19 mouse cellular contexts compared by ENCODE assay signal in the genomic region with DNA sequence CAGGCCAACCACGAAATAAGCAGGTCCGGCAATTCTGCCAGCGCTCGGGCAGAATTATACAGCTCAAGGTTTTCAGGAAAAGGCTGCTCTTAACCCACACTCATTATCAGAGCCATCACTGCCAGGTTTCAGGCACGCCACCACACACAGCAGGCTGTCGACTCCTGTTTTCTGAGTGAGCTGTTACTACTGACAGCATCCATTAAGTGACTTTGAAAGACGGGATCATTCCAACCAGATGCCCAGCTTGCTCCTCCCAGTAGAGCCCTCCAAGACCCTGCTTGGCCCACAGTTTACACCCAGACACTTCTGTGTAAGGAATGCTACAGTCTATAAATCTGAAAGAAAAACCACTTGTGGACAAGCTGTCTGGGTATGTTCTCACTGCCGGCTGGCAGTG. TPM values are rescaled to one million over a fixed set of nuclear protein-coding genes. Genes with fewer than 3 reads are reported as not detected.
DNase-seq lines count a peak whose midpoint lies in the region; ATAC-seq and TF ChIP-seq lines count a peak whose summit lies in the region.
"Had no signal": no experiment of that assay in that cellular context is flagged by ENCODE, and none has a peak within 500 bp of the region (broad histone marks: within the 10 kb centered on the region; RNA-seq: fewer than 3 reads in every experiment).

No protein-coding gene starts in this region.

- H3K9ac ChIP-seq in forebrain, embryonic 14.5 days (ENCODE audit: low read length): no peak overlapping the region
- H3K9ac ChIP-seq in forebrain, embryonic 11.5 days (ENCODE audit: low read length): no peak overlapping the region
- H3K9ac ChIP-seq in hindbrain, postnatal 0 days (replicated peaks; ENCODE audit: low read length): no peak overlapping the region
- H3K9ac ChIP-seq: liver, embryonic 14.5 days; stomach, embryonic 15.5 days had no signal

- no peak overlapping the region for H3K4me3 ChIP-seq in forebrain, embryonic 14.5 days (ENCODE audit: low read depth, low read length)
- H3K4me3 ChIP-seq in forebrain, embryonic 11.5 days (ENCODE audit: low read depth, low read length): no peak overlapping the region
- no peak overlapping the region for H3K4me3 ChIP-seq in hindbrain, postnatal 0 days (ENCODE audit: low read length)
- no peak overlapping the region for H3K4me3 ChIP-seq in hindbrain, embryonic 10.5 days
- H3K4me3 ChIP-seq: stomach, embryonic 15.5 days had no signal

- peaks cover 33% of the 10 kb centered on the region for H3K36me3 ChIP-seq in forebrain, embryonic 14.5 days (ENCODE audit: control insufficient read depth, insufficient read depth, low read length)
- peaks cover 2% of the 10 kb centered on the region; the same call in 1 of the 2 replicates for H3K36me3 ChIP-seq in forebrain, embryonic 11.5 days (ENCODE audit: control insufficient read depth, insufficient read depth, low read length)
- peaks cover 13% of the 10 kb centered on the region; the same call in 1 of the 2 replicates for H3K36me3 ChIP-seq in hindbrain, postnatal 0 days (ENCODE audit: insufficient read depth, low read length)
- peaks cover 47% of the 10 kb centered on the region for H3K36me3 ChIP-seq in hindbrain, embryonic 10.5 days

- 0 out of 2 replicates have a peak, but pooled peaks cover 2% of the 10 kb centered on the region for H3K4me1 ChIP-seq in forebrain, embryonic 14.5 days (ENCODE audit: control insufficient read depth, insufficient read depth, low read length)
- no peaks in the 10 kb centered on the region for H3K4me1 ChIP-seq in forebrain, embryonic 11.5 days (replicated peaks; ENCODE audit: control insufficient read depth, insufficient read depth, low read length)
- 0 out of 2 replicates have a peak, but pooled peaks cover 3% of the 10 kb centered on the region for H3K4me1 ChIP-seq in hindbrain, postnatal 0 days (ENCODE audit: insufficient read depth, low read length)
- H3K4me1 ChIP-seq in hindbrain, embryonic 10.5 days (replicated peaks): peaks cover 10% of the 10 kb centered on the region

- TF ChIP-seq CTCF in hindbrain, postnatal 0 days (IDR thresholded peaks at IDR 0.05; ENCODE audit: low read depth): no peak

- no peak overlapping the region for H3K27ac ChIP-seq in forebrain, embryonic 14.5 days (ENCODE audit: low read depth, low read length)
- H3K27ac ChIP-seq in forebrain, embryonic 11.5 days (ENCODE audit: low read depth, low read length): no peak overlapping the region
- peak overlapping the region; percentile 8; the same call in 1 of the 2 replicates for H3K27ac ChIP-seq in hindbrain, postnatal 0 days
- no peak overlapping the region for H3K27ac ChIP-seq in hindbrain, embryonic 10.5 days
- H3K27ac ChIP-seq: liver, embryonic 14.5 days had no signal

- ATAC-seq in forebrain, embryonic 14.5 days: peak; percentile 64
- ATAC-seq in forebrain, embryonic 11.5 days (replicated peaks; ENCODE audit: low FRiP score): no peak
- ATAC-seq in hindbrain, postnatal 0 days: 0 out of 2 replicates have a peak, but pooled peaks have one; percentile 50

- WGBS in forebrain, embryonic 14.5 days: 46% methylated on average over 8 of the region's 8 CpGs
- WGBS in forebrain, embryonic 11.5 days: 75% methylated on average over 8 of the region's 8 CpGs
- WGBS in hindbrain, postnatal 0 days: 37% methylated on average over 8 of the region's 8 CpGs
- WGBS in hindbrain, embryonic 10.5 days: 67% methylated on average over 8 of the region's 8 CpGs

- no peak overlapping the region for H3K4me2 ChIP-seq in forebrain, embryonic 14.5 days (ENCODE audit: low read length)
- no peak overlapping the region for H3K4me2 ChIP-seq in forebrain, embryonic 11.5 days (ENCODE audit: low read depth, low read length, severe bottlenecking)
- H3K4me2 ChIP-seq in hindbrain, postnatal 0 days (ENCODE audit: low read depth, low read length): no peak overlapping the region
- H3K4me2 ChIP-seq: midbrain, embryonic 11.5 days; stomach, embryonic 15.5 days had no signal

- H3K27me3 ChIP-seq in forebrain, embryonic 14.5 days (replicated peaks; ENCODE audit: control insufficient read depth, insufficient read depth, low read length): no peaks in the 10 kb centered on the region
- H3K27me3 ChIP-seq in forebrain, embryonic 11.5 days (ENCODE audit: control insufficient read depth, insufficient read depth, low read length): no peaks in the 10 kb centered on the region
- no peaks in the 10 kb centered on the region for H3K27me3 ChIP-seq in hindbrain, postnatal 0 days (ENCODE audit: insufficient read depth, low read length)
- no peaks in the 10 kb centered on the region for H3K27me3 ChIP-seq in hindbrain, embryonic 10.5 days (ENCODE audit: insufficient read depth, poor library complexity, severe bottlenecking)
- H3K27me3 ChIP-seq: stomach, embryonic 15.5 days had no signal

- DNase-seq in forebrain, embryonic 14.5 days (ENCODE audit: low spot score): peak; percentile 46
- DNase-seq in forebrain, embryonic 11.5 days (ENCODE audit: low spot score): no peak
- peak; percentile 35 for DNase-seq in hindbrain, postnatal 0 days (ENCODE audit: low spot score)
- DNase-seq in hindbrain, embryonic 10.5 days (ENCODE audit: low spot score): no peak
- DNase-seq in MN1 (ENCODE audit: low spot score): peak; percentile 70
- peak; percentile 67 for DNase-seq in forelimb bud, embryonic 11.5 days (ENCODE audit: low read depth, low spot score)
- no peak for DNase-seq in thymus, adult 18-20 months
- no peak for DNase-seq in layer of hippocampus, postnatal 36 days
- DNase-seq: cerebellum, postnatal 36 days; kidney, adult 11 months; right cerebral cortex, postnatal 14 days; thymus, postnatal 36 days had no signal

- H3K9me3 ChIP-seq in forebrain, embryonic 14.5 days (replicated peaks; ENCODE audit: control insufficient read depth, low read length): no peaks in the 10 kb centered on the region
- no peaks in the 10 kb centered on the region for H3K9me3 ChIP-seq in forebrain, embryonic 11.5 days (ENCODE audit: control insufficient read depth, low read length)
- H3K9me3 ChIP-seq in hindbrain, postnatal 0 days (ENCODE audit: low read length): no peaks in the 10 kb centered on the region
- no peaks in the 10 kb centered on the region for H3K9me3 ChIP-seq in hindbrain, embryonic 10.5 days
- H3K9me3 ChIP-seq: stomach, embryonic 15.5 days had no signal

RNA-seq across cellular contexts. Expression of gene Cttnbp2nl, which starts 12.9 kb away (rescaled TPM):
- polyA plus RNA-seq in forebrain, embryonic 14.5 days (2014; fragmentation: Nextera tagmentation; extraction: Ambion mirVana): 42.8 and 51.3 TPM in 2 replicates
- 49.4 and 50.4 TPM in 2 replicates for polyA plus RNA-seq in forebrain, embryonic 11.5 days (2014; fragmentation: Nextera tagmentation; extraction: Ambion mirVana)
- 24.9 and 27.8 TPM in 2 replicates for total RNA-seq in hindbrain, postnatal 0 days (2014; rRNA removed)
- polyA plus RNA-seq in hindbrain, postnatal 0 days (2015; fragmentation: Nextera tagmentation; extraction: Ambion mirVana): 35.9 and 42.4 TPM in 2 replicates
- polyA plus RNA-seq in hindbrain, embryonic 10.5 days (2016; fragmentation: Nextera tagmentation; extraction: Ambion mirVana): 41.3 and 41.8 TPM in 2 replicates
- 10 to 100 TPM; 27.1 to 27.5 TPM for total RNA-seq in layer of hippocampus, postnatal 36 days (2021)

RNA-seq across cellular contexts. Expression of gene 4930564D02Rik, which starts 26.6 kb away (rescaled TPM):
- polyA plus RNA-seq in forebrain, embryonic 14.5 days (2014; fragmentation: Nextera tagmentation; extraction: Ambion mirVana): not detected in 2 replicates
- not detected in 2 replicates for polyA plus RNA-seq in forebrain, embryonic 11.5 days (2014; fragmentation: Nextera tagmentation; extraction: Ambion mirVana)
- not detected in 2 replicates for total RNA-seq in hindbrain, postnatal 0 days (2014; rRNA removed)
- polyA plus RNA-seq in hindbrain, postnatal 0 days (2015; fragmentation: Nextera tagmentation; extraction: Ambion mirVana): not detected in 2 replicates
- not detected in 2 replicates for polyA plus RNA-seq in hindbrain, embryonic 10.5 days (2016; fragmentation: Nextera tagmentation; extraction: Ambion mirVana)
- total RNA-seq in layer of hippocampus, postnatal 36 days (2021): not detected
- total RNA-seq: granulocyte monocyte progenitor cell, adult 5-6 weeks; left cerebral cortex, postnatal 14 days had no signal
- polyA plus RNA-seq: large intestine, adult 2 months; liver, embryonic 14.5 days; midbrain, embryonic 11.5 days; neural tube, embryonic 11.5 days; stomach, embryonic 15.5 days had no signal

Comparison
In these comparisons a context has a peak if more than half of its experiments do, and no peak if none do; other contexts are left out.
1. DNase-seq: peak in forebrain, embryonic 14.5 days (single experiment), hindbrain, postnatal 0 days (single experiment), MN1 (single experiment) and forelimb bud, embryonic 11.5 days (single experiment); none in forebrain, embryonic 11.5 days (single experiment), hindbrain, embryonic 10.5 days (single experiment), thymus, adult 18-20 months (0 of 2) and layer of hippocampus, postnatal 36 days (0 of 2).